Comparison of ENCODE assay signal across 24 mouse cellular contexts in the genomic region with DNA sequence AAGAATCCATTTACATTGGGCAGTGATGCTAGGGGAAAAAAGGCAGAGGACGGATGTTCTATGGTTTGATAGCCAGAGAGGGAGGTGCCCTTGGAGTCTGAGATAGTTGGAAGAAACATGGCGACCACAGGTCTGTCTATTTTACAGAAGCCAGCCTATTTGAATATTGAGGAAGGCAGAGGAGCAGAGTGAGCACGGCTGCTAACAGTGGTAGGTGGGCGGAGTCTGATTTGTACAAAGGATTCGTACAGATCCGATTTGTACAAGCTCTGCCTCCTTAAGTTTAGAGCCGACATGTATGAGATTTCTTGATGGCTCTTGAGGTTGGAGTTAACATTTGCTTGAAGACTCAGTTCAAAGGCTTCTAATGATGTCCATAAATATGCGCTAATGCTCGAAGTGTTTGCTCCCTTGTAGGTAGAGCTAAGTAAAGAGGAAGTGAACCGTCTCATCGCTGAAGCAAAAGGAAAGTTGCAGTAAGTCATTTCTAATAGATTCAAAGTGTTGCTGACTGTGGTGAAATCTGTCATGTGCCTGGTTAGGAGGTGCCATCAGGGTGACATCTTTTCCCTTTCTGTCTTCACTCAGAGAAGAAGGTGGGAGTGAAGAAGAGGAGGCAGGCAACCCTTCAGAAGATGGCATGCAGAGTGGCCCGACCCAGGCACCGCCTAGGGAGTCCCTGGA. TPM values are rescaled to one million over a fixed set of nuclear protein-coding genes. Genes with fewer than 3 reads are reported as not detected.
DNase-seq lines count a peak whose midpoint lies in the region; ATAC-seq lines count a peak whose summit lies in the region.
"Had no signal": no experiment of that assay in that cellular context is flagged by ENCODE, and none has a peak within 500 bp of the region (broad histone marks: within the 10 kb centered on the region; RNA-seq: fewer than 3 reads in every experiment).

No protein-coding gene starts in this region.

- peaks cover 17% of the 10 kb centered on the region for H3K36me3 ChIP-seq in liver, embryonic 16.5 days (ENCODE audit: control insufficient read depth, insufficient read depth)

- WGBS in liver, embryonic 16.5 days (ENCODE audit: insufficient replicate concordance) = 72% methylated on average over 13 of the region's 13 CpGs

- H3K27ac ChIP-seq in liver, embryonic 16.5 days (ENCODE audit: low read length) = peak overlapping the region; percentile 43; the same call in 1 of the 2 replicates
- H3K27ac ChIP-seq: hindbrain, embryonic 10.5 days; kidney, postnatal 0 days; lung, embryonic 15.5 days; midbrain, embryonic 10.5 days had no signal

- H3K4me1 ChIP-seq in liver, embryonic 16.5 days (ENCODE audit: control insufficient read depth, low read depth, low read length) = peaks cover 7% of the 10 kb centered on the region

- no peak for DNase-seq in liver
- peak; percentile 83 for DNase-seq in A20 (ENCODE audit: low read depth, low spot score)
- peak; percentile 42 for DNase-seq in R1 (ENCODE audit: low read depth, low spot score)
- no peak for DNase-seq in left cerebral cortex, postnatal 36 days (ENCODE audit: low spot score in 2 of 2)
- no peak for DNase-seq in kidney, adult 9 months
- no peak for DNase-seq in MN1 (ENCODE audit: low spot score)
- DNase-seq: cerebellum, adult 9-10 months; gastrocnemius, postnatal 10 days; layer of hippocampus, adult 9-11 months; thymus, adult 18-20 months; thymus, postnatal 36 days had no signal

- H3K9ac ChIP-seq in liver, embryonic 16.5 days (ENCODE audit: low read depth, low read length) = no peak overlapping the region
- H3K9ac ChIP-seq: lung, embryonic 15.5 days had no signal

- H3K4me2 ChIP-seq in liver, embryonic 16.5 days (ENCODE audit: low read depth, low read length) = no peak overlapping the region
- H3K4me2 ChIP-seq: heart, embryonic 11.5 days had no signal

- no peak for ATAC-seq in liver, embryonic 16.5 days (ENCODE audit: low read depth)
- peak; percentile 71 for ATAC-seq in megakaryocyte, adult 5-6 weeks (ENCODE audit: poor library complexity, severe bottlenecking)
- ATAC-seq: forebrain, embryonic 14.5 days; intestine, postnatal 0 days had no signal

- H3K9me3 ChIP-seq in liver, embryonic 16.5 days (replicated peaks; ENCODE audit: control insufficient read depth, low read length) = no peaks in the 10 kb centered on the region
- H3K9me3 ChIP-seq: hindbrain, embryonic 10.5 days; lung, embryonic 15.5 days; midbrain, embryonic 10.5 days had no signal

- H3K27me3 ChIP-seq in liver, embryonic 16.5 days (ENCODE audit: control insufficient read depth, insufficient read depth, low read depth, low read length) = no peaks in the 10 kb centered on the region
- H3K27me3 ChIP-seq: lung, embryonic 15.5 days had no signal

- intact Hi-C loops in left cerebral cortex, postnatal 36 days (cut with DNase I) = loop anchor here (5.0 to 10.0 kb wide), 2 partner anchors 83 to 199 kb away; a partner anchor contains a TSS

- no peak overlapping the region for H3K4me3 ChIP-seq in liver, embryonic 16.5 days (ENCODE audit: low read depth, low read length)
- H3K4me3 ChIP-seq: hindbrain, embryonic 10.5 days had no signal

RNA-seq across cellular contexts. Expression of a gene that starts 42.9 kb away (rescaled TPM):
- 3.8 and 4.1 TPM in 2 replicates for polyA plus RNA-seq in liver, embryonic 16.5 days (2015; fragmentation: Nextera tagmentation; extraction: Ambion mirVana)
- total RNA-seq in megakaryocyte, adult 5-6 weeks (2015) = 19.7 and 19.8 TPM in 2 replicates
- 22.5 and 24.2 TPM in 2 replicates for total RNA-seq in megakaryocyte, adult 5-6 weeks (2017)
- 10 to 100 TPM; 24.0 to 27.0 TPM for total RNA-seq in left cerebral cortex, postnatal 36 days (2021)

RNA-seq across cellular contexts. Expression of a gene that starts 44.7 kb away (rescaled TPM):
- 23.6 and 24.4 TPM in 2 replicates for polyA plus RNA-seq in liver, embryonic 16.5 days (2015; fragmentation: Nextera tagmentation; extraction: Ambion mirVana)
- total RNA-seq in megakaryocyte, adult 5-6 weeks (2015) = 27.6 and 30.9 TPM in 2 replicates
- total RNA-seq in megakaryocyte, adult 5-6 weeks (2017) = 27.5 and 32.2 TPM in 2 replicates
- 10 to 100 TPM; 18.0 to 18.8 TPM for total RNA-seq in left cerebral cortex, postnatal 36 days (2021)

RNA-seq across cellular contexts. Expression of a gene that starts 53.5 kb away (rescaled TPM):
- polyA plus RNA-seq in liver, embryonic 16.5 days (2015; fragmentation: Nextera tagmentation; extraction: Ambion mirVana) = not detected in 2 replicates
- not detected in 2 replicates for total RNA-seq in megakaryocyte, adult 5-6 weeks (2015)
- not detected in 2 replicates for total RNA-seq in megakaryocyte, adult 5-6 weeks (2017)
- total RNA-seq in left cerebral cortex, postnatal 36 days (2021) = under 1 TPM in 1 of 2 experiments, not detected in 1; 0.32 TPM
- total RNA-seq: adrenal gland, adult 18-20 months; gastrocnemius, postnatal 10 days; left cerebral cortex, postnatal 25 days had no signal
- polyA plus RNA-seq: heart, embryonic 11.5 days; heart, postnatal 0 days; large intestine, adult 2 months had no signal

Comparison
In these comparisons a context has a peak if more than half of its experiments do, and no peak if none do; other contexts are left out.
1. DNase-seq: peak in A20 (single experiment) and R1 (single experiment); none in liver (single experiment), left cerebral cortex, postnatal 36 days (0 of 2), kidney, adult 9 months (single experiment) and MN1 (single experiment).